In the genomic region with DNA sequence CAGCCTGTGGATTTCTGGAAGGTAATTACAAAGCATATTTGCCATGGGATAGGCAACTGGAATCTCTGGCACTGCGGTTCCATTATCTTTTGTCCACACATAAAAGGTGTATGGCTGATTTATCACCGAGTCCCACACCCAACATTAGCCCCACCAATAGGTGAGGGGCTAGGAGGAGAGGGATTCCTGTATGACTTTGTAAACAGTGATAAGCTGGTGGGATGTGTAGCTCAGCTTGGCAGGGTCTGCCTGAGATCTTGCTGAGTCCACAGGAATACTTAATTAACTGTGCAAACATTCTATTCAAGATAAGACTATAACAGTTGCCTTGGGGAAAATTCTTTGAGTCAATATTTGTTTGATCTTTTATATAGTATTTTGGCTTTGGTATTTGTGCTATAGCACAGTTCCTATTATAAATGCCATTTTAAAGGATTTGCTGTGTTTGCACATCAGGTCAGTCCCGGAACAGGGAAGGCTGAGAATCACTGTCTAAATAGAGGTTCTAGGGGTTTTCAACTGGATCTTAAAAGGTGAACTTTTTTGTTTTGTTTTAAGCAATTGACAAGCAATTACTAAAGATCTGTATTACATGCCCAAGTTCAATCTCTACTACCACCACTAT, we compare ENCODE assay signal across 13 mouse cellular contexts. TPM values are rescaled to one million over a fixed set of nuclear protein-coding genes. Genes with fewer than 3 reads are reported as not detected.
"Had no signal": no experiment of that assay in that cellular context is flagged by ENCODE, and none has a peak within 500 bp of the region (broad histone marks: within the 10 kb centered on the region; RNA-seq: fewer than 3 reads in every experiment).

No protein-coding gene starts in this region.

- H3K9ac ChIP-seq: hindbrain, embryonic 14.5 days; limb, embryonic 13.5 days; liver, embryonic 15.5 days; lung, embryonic 15.5 days; neural tube, embryonic 13.5 days had no signal

- DNase-seq: kidney, adult 18-20 months; kidney, postnatal 10 days; kidney, postnatal 4 days; left cerebral cortex, postnatal 4 days; lung, postnatal 36 days; right cerebral cortex, postnatal 25 days; thymus, postnatal 4 days had no signal

- H3K9me3 ChIP-seq: limb, embryonic 13.5 days; liver, embryonic 15.5 days; lung, embryonic 15.5 days; neural tube, embryonic 13.5 days had no signal

- H3K4me2 ChIP-seq: hindbrain, embryonic 14.5 days; limb, embryonic 13.5 days; liver, embryonic 11.5 days; liver, embryonic 15.5 days; lung, embryonic 15.5 days; neural tube, embryonic 13.5 days had no signal

- H3K27me3 ChIP-seq: liver, embryonic 15.5 days; lung, embryonic 15.5 days; neural tube, embryonic 13.5 days had no signal

- H3K27ac ChIP-seq: hindbrain, embryonic 14.5 days; limb, embryonic 13.5 days; liver, embryonic 15.5 days; lung, embryonic 15.5 days; neural tube, embryonic 13.5 days had no signal

- H3K4me1 ChIP-seq: liver, embryonic 15.5 days had no signal

- H3K4me3 ChIP-seq: limb, embryonic 13.5 days; liver, embryonic 15.5 days; lung, embryonic 15.5 days; neural tube, embryonic 13.5 days had no signal

- H3K36me3 ChIP-seq: limb, embryonic 13.5 days; liver, embryonic 15.5 days; lung, embryonic 15.5 days; neural tube, embryonic 13.5 days had no signal

RNA-seq across cellular contexts. Expression of gene Lypd6b, which starts 28.3 kb away (rescaled TPM):
- polyA plus RNA-seq: liver, embryonic 15.5 days had no signal
